Mouse (Mus musculus): ENCODE data around the gene Adarb1.

The Adarb1 gene

DNA sequence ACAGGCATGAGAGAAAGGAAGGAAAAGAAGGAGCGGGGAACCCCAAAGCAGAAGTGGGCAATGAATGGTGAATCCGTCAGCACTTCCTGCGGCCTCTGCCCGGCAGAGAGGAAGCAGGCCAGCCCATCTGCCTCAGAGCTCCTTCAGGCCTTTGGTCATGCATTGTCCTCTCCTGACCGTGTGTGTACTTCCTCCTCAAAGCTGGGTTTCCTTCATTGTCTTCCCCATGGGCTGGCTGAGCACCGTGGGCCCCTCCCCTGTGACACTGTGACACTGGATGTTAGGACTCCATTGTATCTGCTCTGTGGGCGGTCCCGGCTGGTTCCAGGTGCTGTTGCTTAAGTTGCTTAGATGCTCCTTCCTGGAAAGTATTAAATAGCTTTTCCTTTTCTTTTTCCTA, 151.8 kb downstream of the Adarb1 start:
- DNase-seq (ENCODE audit: low spot score in 2 of 2), result no peak

DNA sequence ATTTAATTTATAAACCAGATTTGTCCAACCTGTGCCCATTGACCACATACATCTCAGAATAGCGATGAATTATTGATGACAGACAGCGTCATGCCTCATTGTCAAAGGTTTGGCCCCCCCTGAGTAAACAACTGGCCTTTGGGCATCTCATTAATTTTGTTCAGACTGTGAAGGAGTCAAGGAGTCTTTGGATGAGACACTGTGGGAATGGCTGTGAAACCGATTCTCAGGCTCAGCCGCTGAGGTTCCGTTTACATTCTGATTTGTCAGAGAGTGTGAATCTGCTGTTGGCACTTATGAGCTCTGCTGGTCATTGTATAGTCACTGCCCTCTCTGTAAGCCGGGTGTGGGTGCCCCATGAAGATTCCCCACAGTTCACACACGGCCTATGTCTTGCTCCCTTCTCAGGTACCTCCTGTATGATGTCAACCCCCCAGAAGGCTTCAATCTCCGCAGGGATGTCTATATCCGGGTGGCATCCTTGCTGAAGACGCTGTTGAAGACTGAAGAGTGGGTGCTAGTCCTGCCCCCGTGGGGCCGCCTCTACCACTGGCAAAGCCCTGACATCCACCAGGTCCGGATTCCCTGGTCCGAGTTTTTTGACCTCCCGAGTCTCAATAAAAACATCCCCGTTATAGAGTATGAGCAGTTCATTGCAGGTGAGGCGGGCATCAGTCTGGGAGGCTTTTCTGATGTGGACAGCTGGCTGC, 157.7 kb downstream of the Adarb1 start:
- no peak for DNase-seq (ENCODE audit: low spot score in 2 of 2)

DNA sequence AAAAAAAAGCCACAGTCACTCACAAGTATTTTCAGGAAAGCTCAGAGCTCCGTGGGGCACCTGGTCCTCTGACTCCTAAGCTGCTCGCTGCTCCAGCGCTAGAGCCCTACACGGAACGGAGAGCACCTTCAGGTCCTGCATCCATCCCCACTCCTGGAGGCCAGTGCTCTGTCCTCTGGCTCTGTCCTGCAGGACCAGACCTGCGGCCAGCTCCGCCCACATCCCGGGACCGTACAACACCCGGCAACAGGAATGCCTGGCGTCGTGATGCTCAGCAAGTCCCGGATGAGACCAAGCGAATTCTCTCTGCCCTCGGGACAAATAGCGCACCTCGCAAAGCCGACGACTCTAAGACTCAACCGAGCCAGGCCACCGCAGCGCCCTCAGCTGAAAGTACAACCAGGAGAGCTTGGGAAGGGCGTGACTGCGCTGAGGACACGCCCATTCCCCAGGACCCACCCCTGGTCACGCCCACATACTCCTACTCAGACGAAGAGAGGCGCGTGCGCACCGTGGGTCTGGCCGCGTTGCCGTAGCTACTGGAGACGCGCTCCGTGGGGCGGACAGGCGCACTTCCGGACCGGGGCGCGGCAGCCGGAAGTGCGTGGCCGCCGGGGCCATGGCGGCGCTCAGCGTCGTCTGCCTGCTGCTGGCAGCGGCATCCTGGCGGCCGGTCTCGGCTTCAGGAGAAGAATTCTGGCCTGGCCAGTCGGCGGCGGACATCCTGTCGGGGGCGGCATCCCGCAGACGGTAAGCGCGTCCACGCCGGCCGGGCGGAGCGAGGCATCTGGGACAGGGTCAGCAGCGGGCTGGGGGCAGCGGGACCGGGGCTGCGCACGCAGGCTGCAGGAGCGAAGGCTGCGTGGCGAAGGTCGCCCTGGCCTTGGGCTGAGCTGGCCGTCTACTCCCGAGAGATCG, 159.1 kb downstream of the Adarb1 start, which contains the start of gene Pofut2:
Gene Pofut2, plus strand, starts transcription at position 515 of the 918 bp plus-strand sequence.
- DNase-seq (ENCODE audit: low spot score in 2 of 2), result peak; percentile 82 to 95

DNA sequence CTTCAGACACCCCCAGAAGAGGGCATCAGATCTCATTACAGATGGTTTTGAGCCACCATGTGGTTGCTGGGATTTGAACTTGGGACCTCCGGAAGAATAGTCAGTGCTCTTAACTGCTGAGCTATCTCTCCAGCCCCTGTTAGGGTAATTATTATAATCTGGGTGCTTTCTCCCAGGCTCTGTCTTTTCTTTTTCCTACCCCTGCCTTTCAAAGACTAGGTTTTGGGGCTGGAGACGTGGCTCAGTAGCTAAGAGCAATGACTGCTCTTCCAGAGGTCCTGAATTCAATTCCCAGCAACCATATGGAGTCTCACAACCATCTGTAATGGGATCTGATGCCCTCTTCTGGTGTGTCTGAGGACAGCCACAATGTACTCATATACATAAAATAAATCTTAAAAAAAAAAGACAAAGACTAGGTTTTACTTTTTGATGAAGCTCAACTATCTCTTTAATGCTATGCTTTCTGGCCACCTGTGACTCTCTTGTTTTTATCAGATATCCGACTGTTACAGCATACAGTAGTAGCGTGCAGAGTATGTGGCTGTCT, 160.0 kb downstream of the Adarb1 start:
- no peak for DNase-seq (ENCODE audit: low spot score in 2 of 2)

DNA sequence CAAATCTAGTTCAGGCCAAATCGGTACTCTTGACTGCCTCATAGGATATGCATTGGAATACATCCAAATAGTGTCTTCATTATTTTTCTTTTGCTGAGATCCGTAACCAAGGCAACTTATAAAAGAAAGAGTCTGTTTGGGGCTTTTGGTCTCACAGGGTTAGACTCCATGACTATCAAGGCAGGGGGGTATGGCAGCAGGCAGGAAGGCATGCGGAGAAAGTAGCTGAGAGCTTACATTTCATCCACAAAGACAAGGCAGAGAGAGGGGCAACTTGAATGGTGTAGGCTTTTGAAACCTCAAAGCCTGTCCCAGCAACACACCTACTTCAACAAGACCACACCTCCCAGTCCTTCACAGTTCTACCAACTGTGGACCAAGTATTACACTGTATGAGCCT, 162.4 kb downstream of the Adarb1 start:
- no peak for DNase-seq (ENCODE audit: low spot score in 2 of 2)

DNA sequence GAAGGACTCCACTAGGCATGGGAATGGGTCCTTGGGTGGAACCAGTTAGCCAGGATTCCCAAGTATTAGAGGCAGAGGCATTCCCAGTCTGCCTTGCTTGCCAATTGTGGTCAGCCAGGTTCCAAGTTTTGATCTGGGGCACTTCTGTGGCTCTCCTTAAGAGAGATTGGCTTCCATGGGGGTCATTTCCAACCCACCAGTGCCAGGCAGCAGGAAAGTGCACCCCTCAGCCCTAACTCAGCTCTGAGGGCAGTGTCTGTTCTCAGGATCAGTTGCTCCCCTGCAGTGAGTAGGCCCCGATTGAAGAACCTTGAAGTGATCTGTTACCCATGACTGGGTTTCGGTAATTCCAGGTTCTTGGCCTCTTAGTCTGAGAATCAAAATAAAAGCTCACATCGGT, 162.8 kb downstream of the Adarb1 start:
- no peak for DNase-seq (ENCODE audit: low spot score in 2 of 2)

DNA sequence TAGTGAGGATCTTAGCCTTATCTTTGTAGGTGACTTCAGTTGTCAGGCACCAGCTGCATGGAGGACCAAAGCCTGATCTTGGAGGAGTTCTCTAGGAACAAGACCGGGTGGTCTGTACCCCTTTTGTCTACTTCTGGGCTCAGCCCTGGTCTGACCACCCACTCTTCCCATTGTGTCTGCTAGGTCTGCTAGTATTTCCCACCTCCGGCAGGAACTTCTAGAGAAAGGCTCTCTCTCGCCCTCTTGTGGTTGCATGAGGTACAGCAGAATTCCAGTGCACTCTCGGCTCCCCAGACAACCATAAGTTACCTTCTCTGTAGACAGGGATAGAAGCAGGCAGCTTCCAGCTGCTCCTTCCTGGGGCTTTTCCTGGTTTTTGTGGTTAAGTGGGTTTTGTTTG, 165.3 kb downstream of the Adarb1 start:
- peak; percentile 71 to 85 for DNase-seq (ENCODE audit: low spot score in 2 of 2)

DNA sequence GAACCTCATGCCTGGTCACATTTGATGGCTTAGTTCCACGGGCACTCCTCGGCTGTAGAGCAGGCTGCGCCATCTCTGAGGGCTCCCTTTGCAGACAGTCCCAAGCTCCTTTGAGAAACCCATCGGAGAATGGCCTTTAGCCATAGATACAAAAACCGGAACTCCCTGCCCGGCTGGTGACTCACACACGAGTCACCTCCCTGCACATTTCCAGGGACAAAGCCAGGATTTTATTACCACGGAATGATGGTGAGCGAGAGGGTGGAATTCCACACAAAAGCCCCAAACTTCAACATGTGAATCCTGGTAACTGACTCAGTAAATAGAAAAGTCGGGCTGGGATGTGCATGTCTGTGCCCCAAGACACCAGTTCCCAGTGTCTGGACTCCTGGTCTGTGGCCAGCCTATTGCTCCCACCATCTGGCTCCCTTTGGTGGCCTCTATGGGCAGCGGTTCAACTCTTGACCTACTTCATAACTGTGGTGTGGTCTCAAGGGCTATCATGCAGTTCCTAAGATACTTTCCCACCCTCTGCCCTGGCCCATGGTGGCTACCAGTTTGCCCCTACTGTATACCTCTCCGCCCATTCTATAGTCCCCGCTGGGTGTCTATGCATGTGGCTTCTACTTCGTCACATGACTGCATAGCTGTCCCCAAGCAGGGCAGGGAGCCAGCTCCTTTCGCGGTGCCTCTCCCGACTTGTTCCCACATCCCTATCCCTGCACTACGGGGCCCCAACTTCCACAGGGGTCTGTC, 166.1 kb downstream of the Adarb1 start:
- DNase-seq (ENCODE audit: low spot score in 2 of 2), result peak in 1 of 2 experiments; percentile 43

DNA sequence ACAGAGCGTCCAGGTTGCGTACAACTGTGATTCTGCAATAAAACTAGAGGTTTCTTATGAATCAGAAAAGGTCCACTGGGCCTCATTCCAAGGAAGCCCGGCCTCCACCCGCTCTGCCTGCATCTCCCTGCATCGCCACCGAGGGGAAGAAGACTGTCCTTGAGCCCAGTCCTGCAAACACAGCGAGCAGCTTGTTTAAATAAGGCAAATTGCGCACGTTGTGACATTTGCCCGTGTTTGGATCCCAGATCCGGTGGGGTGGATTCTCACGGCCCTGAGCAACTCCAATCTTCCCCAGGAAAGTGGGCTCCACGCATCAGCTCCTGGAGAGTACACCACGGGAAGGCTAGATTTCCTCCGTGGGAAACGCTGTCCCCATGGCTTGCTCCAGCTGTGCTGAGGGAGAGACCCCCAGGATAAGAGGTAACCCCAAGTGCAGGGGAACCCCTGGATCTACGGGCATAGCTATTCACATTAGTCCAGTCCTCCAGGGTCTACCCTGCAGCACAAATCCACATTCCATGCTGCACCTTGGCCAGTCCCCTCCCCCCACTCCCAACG, 166.8 kb downstream of the Adarb1 start:
- DNase-seq (ENCODE audit: low spot score in 2 of 2), result peak in 1 of 2 experiments; percentile 39

DNA sequence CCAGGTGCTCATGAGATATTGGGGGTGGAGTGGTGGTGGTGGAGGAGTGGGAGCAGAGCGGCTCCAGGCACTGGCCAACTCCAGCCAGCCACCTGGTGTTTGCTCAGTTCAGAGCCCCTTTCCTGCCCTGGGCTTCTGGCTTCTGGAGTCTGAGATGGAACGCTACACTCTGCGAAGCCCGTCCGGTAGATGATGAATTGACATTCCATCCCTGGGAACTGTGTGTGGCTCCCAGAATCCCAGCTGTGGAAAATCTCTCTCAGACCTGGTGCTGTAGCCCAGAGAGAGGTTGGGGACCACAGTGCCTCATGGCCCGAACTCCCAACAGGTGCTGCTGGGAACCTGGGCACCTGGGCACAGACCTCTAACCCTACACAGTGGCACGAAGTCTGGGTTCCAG, 170.4 kb downstream of the Adarb1 start:
- no peak for DNase-seq (ENCODE audit: low spot score in 2 of 2)

DNA sequence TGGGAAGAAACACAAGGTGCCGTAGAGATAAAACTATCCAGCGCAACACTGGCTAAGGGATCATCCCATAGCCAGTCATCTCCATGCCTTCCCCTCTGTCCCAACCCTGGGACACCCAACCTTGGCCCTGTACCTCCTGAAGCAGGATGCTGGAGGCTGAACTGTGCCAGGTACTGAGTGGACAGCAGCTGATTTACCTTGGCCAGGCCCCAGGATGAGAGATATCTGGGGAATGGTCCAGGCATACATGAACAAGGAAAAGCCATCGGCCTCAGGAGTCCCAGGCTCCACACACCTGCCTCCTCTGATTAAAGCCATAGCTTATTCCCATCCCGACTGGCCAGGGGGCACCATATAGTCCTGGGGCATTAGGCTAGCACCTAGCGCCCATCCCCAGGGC, 171.0 kb downstream of the Adarb1 start:
- DNase-seq (ENCODE audit: low spot score in 2 of 2), result no peak

DNA sequence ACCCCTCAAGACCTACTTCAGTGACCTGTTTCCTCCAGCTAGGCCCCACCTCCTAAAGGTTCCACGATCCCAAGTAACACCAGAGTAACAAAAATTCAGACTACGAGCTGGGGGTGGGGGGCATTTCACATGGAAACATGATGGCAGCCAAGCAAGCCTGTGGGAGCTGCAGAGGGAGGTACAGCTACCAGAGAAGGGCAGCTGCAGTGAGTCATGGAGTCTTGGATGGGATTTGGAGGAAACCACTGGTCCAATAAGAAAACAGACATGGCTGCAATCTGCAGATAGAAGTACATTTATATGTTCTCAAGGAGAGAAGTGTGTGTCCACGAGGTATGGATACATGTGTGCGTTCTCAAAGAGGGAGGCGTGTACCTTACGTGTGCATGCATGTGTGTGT, 173.3 kb downstream of the Adarb1 start:
- no peak for DNase-seq (ENCODE audit: low spot score in 2 of 2)

DNA sequence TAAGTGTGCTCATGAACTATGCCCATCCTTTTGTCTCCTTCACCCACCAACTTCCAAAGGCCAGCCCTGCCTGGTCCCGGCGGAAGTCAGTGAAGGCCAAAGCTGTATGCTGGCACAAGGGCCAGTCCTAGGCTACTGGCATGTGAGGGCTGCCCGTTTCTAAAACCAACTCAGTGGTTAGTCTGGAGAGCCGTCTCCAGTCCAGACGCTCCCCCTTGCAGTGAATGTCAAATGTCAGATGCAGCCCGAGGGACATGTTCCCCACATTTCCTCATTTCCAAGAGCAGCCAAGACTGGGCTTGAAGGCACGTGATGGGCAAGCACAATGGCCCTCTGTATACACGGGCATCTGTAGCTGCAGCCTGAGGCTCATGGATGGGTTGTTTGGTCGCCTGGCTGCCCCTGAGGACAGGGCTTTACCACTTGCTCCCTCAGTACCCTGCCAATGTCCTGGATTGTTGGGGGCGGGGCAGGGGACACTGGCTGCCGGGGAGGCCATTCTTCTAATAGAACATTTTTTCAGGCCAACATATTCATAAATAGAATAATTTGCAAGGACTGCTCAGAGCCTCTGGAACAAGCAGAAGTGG, 174.4 kb downstream of the Adarb1 start:
- DNase-seq (ENCODE audit: low spot score in 2 of 2), result no peak

DNA sequence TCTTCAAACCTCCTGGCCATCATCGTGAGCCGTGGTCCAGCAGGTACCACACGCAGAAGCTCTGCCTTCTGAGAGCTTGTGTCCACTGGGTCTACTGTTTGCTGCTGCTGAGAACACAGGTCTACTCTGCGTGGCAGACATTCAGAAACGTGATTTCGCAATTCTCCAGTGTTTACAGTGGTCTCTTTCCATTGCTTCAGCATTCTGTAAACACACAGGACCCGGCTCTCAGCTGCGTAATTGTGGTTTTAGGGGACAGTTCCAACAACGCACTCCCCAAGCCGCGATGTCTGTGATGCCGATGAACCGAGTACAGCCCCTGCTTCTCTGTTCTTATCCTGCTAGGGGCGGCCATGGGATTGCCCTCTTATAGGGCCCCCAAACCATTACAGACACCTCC, 175.2 kb downstream of the Adarb1 start:
- no peak for DNase-seq (ENCODE audit: low spot score in 2 of 2)

DNA sequence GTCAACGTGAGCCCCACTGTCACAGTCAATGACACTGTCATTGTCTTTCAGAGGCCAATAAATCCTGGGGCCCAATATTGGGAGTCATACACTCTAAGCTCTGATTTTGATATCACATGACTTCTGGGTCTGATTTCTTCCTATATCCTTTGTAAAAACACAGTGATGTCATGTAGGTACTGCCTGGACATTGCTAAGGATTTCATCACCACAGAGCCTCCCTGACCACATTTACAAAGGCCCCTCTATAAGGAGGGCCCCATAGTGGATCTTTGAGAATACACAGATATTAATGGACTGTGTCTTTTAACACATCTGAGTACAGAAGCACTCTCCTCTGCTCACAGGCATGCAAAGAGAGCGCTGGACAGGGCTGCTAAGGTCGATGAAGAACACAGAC, 175.7 kb downstream of the Adarb1 start:
- DNase-seq (ENCODE audit: low spot score in 2 of 2), result no peak

DNA sequence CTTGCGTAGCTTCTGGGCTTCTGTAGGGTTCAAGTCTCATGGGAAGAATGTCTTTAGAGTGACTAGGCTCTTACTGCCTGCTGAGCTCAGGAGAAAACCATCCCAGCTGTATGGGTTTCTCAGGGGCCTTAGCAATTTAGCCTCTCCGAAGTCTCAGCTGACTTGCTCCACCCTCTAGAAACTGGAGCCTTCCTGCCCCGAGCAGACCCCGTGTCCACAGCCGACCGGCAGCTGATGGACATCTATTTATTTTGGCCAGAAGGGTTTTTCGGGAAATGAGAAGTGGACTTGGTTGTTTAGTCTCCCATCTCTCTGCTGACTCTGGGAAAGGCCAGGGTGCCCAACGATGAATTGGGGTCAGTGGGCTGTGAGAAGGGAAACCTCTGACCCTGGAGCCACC, 177.3 kb downstream of the Adarb1 start:
- DNase-seq (ENCODE audit: low spot score in 2 of 2), result no peak

All from cerebellum, postnatal 4 days (tissue).